Mouse (Mus musculus) ES-Bruce4 (cell line): Measurements from ENCODE around the gene H2-M5. TPM values are rescaled to one million over a fixed set of nuclear protein-coding genes. Genes with fewer than 3 reads are reported as not detected.
A peak's percentile ranks its signal among the peaks of the same experiment; 100 is the strongest.

ENCODE experiments used
- H3K27ac ChIP-seq: 2 replicates; pipeline ENCODE4 v1.5.1; 2012; ENCODE audit warnings: low read length, inconsistent platforms; ENCODE audit not compliant: insufficient read depth
- H3K27me3 ChIP-seq: 2 replicates; pipeline ENCODE4 v1.6.1; 2012; ENCODE audit warnings: mild to moderate bottlenecking, low read length, inconsistent platforms; ENCODE audit not compliant: control insufficient read depth, poor library complexity, insufficient read depth, severe bottlenecking
- H3K36me3 ChIP-seq: 2 replicates; pipeline ENCODE4 v1.6.1; 2012; ENCODE audit warnings: inconsistent platforms, mild to moderate bottlenecking, low read length, moderate library complexity; ENCODE audit not compliant: control insufficient read depth, poor library complexity, insufficient read depth, severe bottlenecking
- H3K4me1 ChIP-seq: one replicate; pipeline ENCODE4 v1.8.1; 2011; ENCODE audit warnings: low read length; ENCODE audit not compliant: control insufficient read depth, insufficient read depth
- H3K4me3 ChIP-seq: 2 replicates; pipeline ENCODE4 v1.5.1; 2011; ENCODE audit warnings: low read depth, mild to moderate bottlenecking, low read length
- H3K9ac ChIP-seq: 2 replicates; pipeline ENCODE4 v1.6.1; 2012; ENCODE audit warnings: low read depth, mild to moderate bottlenecking, inconsistent platforms; ENCODE audit not compliant: poor library complexity, severe bottlenecking
- H3K9me3 ChIP-seq: replicated peaks from 2 replicates; pipeline ENCODE4 v1.6.1; 2012; ENCODE audit warnings: mild to moderate bottlenecking, low read length, inconsistent platforms; ENCODE audit not compliant: control insufficient read depth, poor library complexity, insufficient read depth, severe bottlenecking
- CTCF ChIP-seq: IDR thresholded peaks from one replicate; pipeline ENCODE4 v1.8.1; 2011; ENCODE audit warnings: low read depth, low read length
- EP300 ChIP-seq: IDR thresholded peaks from 2 replicates; pipeline ENCODE4 v1.6.1; 2011; ENCODE audit warnings: low read depth, low read length; ENCODE audit not compliant: insufficient read depth
- POLR2A ChIP-seq: IDR thresholded peaks from one replicate; pipeline ENCODE4 v1.8.1; 2011; ENCODE audit warnings: low read length; ENCODE audit not compliant: insufficient read depth
- polyA plus RNA-seq: library from polyadenylated mRNA; stranded (reverse); fragments of >200 nt; gene quantifications from 2 replicates; pipeline ENCODE4 v1.2.4, GENCODE M21; 2011; ENCODE audit warnings: low read depth; ENCODE audit not compliant: missing spikeins, insufficient read depth, insufficient read length

The H2-M5 gene
- 12.6 and 13.2 TPM in 2 replicates for polyA plus RNA-seq

GRCm38 (mm10) chr17:36989437-36989836 lies at the start of gene H2-M5:
Gene H2-M5, minus strand, starts transcription at chr17:36989537.
- peak within 1 kb of the TSS; percentile 64 for H3K27ac ChIP-seq
- peak within 1 kb of the TSS; percentile 76 for H3K4me3 ChIP-seq
- no peaks in the 10 kb centered on the region for H3K9me3 ChIP-seq
- no peaks in the 10 kb centered on the region for H3K36me3 ChIP-seq
- peak within 1 kb of the TSS; percentile 60 for H3K9ac ChIP-seq
- H3K27me3 ChIP-seq, result no peaks in the 10 kb centered on the region
- H3K4me1 ChIP-seq, result peaks cover 5% of the 10 kb centered on the region
- TF ChIP-seq CTCF (no peak), EP300 (no peak), POLR2A (no peak)

- peaks cover 7% of the 10 kb centered on the region for H3K4me1 ChIP-seq
- no peaks in the 10 kb centered on the region for H3K9me3 ChIP-seq
- H3K36me3 ChIP-seq, result no peaks in the 10 kb centered on the region
- TF ChIP-seq CTCF, result no peak
- TF ChIP-seq POLR2A, result no peak
- TF ChIP-seq EP300, result no peak
- H3K4me3 ChIP-seq, result no peak overlapping the region
- H3K9ac ChIP-seq, result peak overlapping the region; percentile 82
- no peaks in the 10 kb centered on the region for H3K27me3 ChIP-seq
- peak overlapping the region; percentile 100 for H3K27ac ChIP-seq
Measured at GRCm38 (mm10) chr17:37029162-37029561, 39.8 kb upstream of the H2-M5 start.

DNA sequence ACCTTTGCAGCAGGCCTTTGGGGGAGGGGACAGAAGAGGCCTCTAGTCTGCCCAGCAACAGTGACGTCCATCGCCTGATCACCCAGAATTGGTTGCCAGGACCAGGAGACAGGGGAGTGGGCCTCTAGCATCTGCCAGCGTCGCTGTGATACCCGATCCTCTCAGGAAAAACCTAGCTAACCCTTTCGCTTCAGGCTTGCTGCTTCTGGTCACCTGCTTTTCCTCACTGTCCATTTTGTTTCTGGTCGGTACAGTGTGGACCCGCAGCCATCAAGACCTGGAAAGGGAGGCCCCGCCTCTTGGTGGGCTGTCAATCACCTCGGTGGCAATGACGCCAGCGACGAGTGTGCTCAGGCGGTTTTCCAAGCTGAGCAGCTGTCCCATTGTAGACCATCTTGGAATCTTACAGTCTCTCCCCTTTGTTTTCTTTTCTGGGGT lies 39.4 kb upstream of the H2-M5 start:
- H3K4me3 ChIP-seq, result peak overlapping the region; percentile 65
- H3K27ac ChIP-seq, result peak overlapping the region; percentile 100
- H3K27me3 ChIP-seq, result no peaks in the 10 kb centered on the region
- H3K36me3 ChIP-seq, result no peaks in the 10 kb centered on the region
- TF ChIP-seq CTCF (no peak), POLR2A (peak; percentile 18), EP300 (peak; percentile 74)
- H3K9ac ChIP-seq, result peak overlapping the region; percentile 82; the same call in 1 of the 2 replicates
- H3K4me1 ChIP-seq, result peaks cover 7% of the 10 kb centered on the region
- H3K9me3 ChIP-seq, result no peaks in the 10 kb centered on the region

DNA sequence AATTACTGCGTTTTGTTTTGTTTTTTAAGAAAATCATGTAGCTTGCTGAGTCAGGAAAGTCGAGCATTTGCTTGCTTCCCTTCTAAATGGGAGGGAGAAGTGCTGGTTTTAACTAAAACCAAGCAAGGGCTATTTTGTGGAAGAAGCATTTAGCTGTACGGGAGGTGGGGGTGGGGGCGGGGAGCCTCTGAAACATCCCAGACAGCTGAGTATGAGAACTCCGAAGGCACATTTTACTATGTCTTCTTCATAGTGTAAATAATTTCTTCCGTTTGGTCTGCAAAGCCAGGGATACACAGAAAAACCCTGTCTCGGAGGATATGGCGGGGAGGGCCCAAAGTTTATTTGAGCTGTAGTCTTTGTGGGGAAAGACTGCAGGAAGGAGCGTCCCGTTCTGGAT lies 38.9 kb upstream of the H2-M5 start:
- no peaks in the 10 kb centered on the region for H3K36me3 ChIP-seq
- no peak for TF ChIP-seq CTCF
- TF ChIP-seq POLR2A, result no peak
- TF ChIP-seq EP300, result no peak
- peak overlapping the region; percentile 82 for H3K9ac ChIP-seq
- H3K4me1 ChIP-seq, result peaks cover 6% of the 10 kb centered on the region
- peak overlapping the region; percentile 100 for H3K27ac ChIP-seq
- peak overlapping the region; percentile 69 for H3K4me3 ChIP-seq
- no peaks in the 10 kb centered on the region for H3K27me3 ChIP-seq
- H3K9me3 ChIP-seq, result no peaks in the 10 kb centered on the region

DNA sequence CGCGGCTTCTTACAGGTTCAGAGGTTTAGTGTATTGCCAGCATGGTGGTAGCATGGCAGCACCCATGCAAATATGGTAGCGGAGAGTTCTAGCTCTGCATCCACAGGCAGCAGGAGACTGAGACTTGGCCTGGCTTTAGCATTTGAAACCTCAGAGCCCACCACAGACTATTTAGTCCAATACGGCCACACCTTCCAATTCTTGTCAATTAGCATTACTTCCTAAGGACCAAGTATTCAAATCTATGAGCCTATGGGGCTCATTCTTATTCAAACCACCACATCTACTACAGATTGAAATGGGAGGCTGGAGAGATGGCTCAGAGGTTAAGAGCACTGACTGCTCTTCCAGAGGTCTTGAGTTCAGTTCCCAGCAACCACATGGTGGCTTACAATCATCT lies 38.1 kb upstream of the H2-M5 start:
- Histone ChIP-seq H3K9ac (peak overlapping the region; percentile 32; the same call in 1 of the 2 replicates), H3K9me3 (no peaks in the 10 kb centered on the region), H3K4me1 (peaks cover 10% of the 10 kb centered on the region), H3K4me3 (no peak overlapping the region), H3K36me3 (no peaks in the 10 kb centered on the region), H3K27ac (peak overlapping the region; percentile 100), H3K27me3 (no peaks in the 10 kb centered on the region)
- TF ChIP-seq EP300 (peak; percentile 66; the same call in 1 of the 2 replicates), CTCF (no peak), POLR2A (no peak)

- H3K9me3 ChIP-seq, result no peaks in the 10 kb centered on the region
- H3K36me3 ChIP-seq, result no peaks in the 10 kb centered on the region
- no peak overlapping the region for H3K9ac ChIP-seq
- H3K4me3 ChIP-seq, result no peak overlapping the region
- TF ChIP-seq EP300, result peak; percentile 96
- no peak for TF ChIP-seq CTCF
- TF ChIP-seq POLR2A, result no peak
- H3K27me3 ChIP-seq, result no peaks in the 10 kb centered on the region
- peaks cover 11% of the 10 kb centered on the region for H3K4me1 ChIP-seq
- peak overlapping the region; percentile 100 for H3K27ac ChIP-seq
Measured at GRCm38 (mm10) chr17:37026425-37026824, 37.1 kb upstream of the H2-M5 start.
